Mouse (Mus musculus) ES-Bruce4 (cell line): Measurements from ENCODE around the gene Zscan25. TPM values are rescaled to one million over a fixed set of nuclear protein-coding genes. Genes with fewer than 3 reads are reported as not detected.
"Not testable (repeated sequence)": the region's sequence is repeated elsewhere in the genome, so short reads cannot be mapped to it uniquely, and the experiment has no call there.

Experiments
- H3K27ac ChIP-seq: 2 replicates; pipeline ENCODE4 v1.5.1; 2012; ENCODE audit warnings: low read length, inconsistent platforms; ENCODE audit not compliant: insufficient read depth
- H3K27me3 ChIP-seq: 2 replicates; pipeline ENCODE4 v1.6.1; 2012; ENCODE audit warnings: mild to moderate bottlenecking, low read length, inconsistent platforms; ENCODE audit not compliant: control insufficient read depth, poor library complexity, insufficient read depth, severe bottlenecking
- H3K36me3 ChIP-seq: 2 replicates; pipeline ENCODE4 v1.6.1; 2012; ENCODE audit warnings: inconsistent platforms, mild to moderate bottlenecking, low read length, moderate library complexity; ENCODE audit not compliant: control insufficient read depth, poor library complexity, insufficient read depth, severe bottlenecking
- H3K4me1 ChIP-seq: one replicate; pipeline ENCODE4 v1.8.1; 2011; ENCODE audit warnings: low read length; ENCODE audit not compliant: control insufficient read depth, insufficient read depth
- H3K4me3 ChIP-seq: 2 replicates; pipeline ENCODE4 v1.5.1; 2011; ENCODE audit warnings: low read depth, mild to moderate bottlenecking, low read length
- H3K9ac ChIP-seq: 2 replicates; pipeline ENCODE4 v1.6.1; 2012; ENCODE audit warnings: low read depth, mild to moderate bottlenecking, inconsistent platforms; ENCODE audit not compliant: poor library complexity, severe bottlenecking
- H3K9me3 ChIP-seq: replicated peaks from 2 replicates; pipeline ENCODE4 v1.6.1; 2012; ENCODE audit warnings: mild to moderate bottlenecking, low read length, inconsistent platforms; ENCODE audit not compliant: control insufficient read depth, poor library complexity, insufficient read depth, severe bottlenecking
- CTCF ChIP-seq: IDR thresholded peaks from one replicate; pipeline ENCODE4 v1.8.1; 2011; ENCODE audit warnings: low read depth, low read length
- EP300 ChIP-seq: IDR thresholded peaks from 2 replicates; pipeline ENCODE4 v1.6.1; 2011; ENCODE audit warnings: low read depth, low read length; ENCODE audit not compliant: insufficient read depth
- POLR2A ChIP-seq: IDR thresholded peaks from one replicate; pipeline ENCODE4 v1.8.1; 2011; ENCODE audit warnings: low read length; ENCODE audit not compliant: insufficient read depth
- polyA plus RNA-seq: library from polyadenylated mRNA; stranded (reverse); fragments of >200 nt; gene quantifications from 2 replicates; pipeline ENCODE4 v1.2.4, GENCODE M21; 2011; ENCODE audit warnings: low read depth; ENCODE audit not compliant: missing spikeins, insufficient read depth, insufficient read length

Zscan25 gene
- polyA plus RNA-seq, 1 experiment, result 7.7 TPM

DNA sequence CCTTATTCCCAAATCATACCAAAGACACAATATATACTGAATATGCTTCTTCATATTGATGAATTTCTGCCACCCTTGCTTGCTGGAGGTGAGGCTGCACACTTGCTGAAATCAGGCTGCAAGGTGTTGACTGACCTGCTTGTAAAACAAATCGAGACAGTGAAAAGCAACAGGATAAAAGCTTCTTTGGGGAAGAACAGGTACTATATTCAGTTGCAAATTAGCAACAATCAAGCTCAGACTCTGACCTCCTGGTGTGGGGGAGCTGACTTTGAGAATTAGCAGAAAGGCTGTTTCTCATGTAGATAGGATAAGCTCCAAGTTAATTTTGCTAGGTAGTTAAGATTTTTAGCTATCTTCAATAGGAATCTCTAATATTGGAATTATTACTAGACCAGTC is 22.1 kb downstream of the Zscan25 start:
- H3K36me3 ChIP-seq, result no peaks in the 10 kb centered on the region; the same call in 1 of the 2 replicates
- TF ChIP-seq POLR2A, result no peak
- TF ChIP-seq EP300, result no peak
- TF ChIP-seq CTCF, result no peak
- peaks cover 2% of the 10 kb centered on the region for H3K4me1 ChIP-seq
- no peak overlapping the region for H3K4me3 ChIP-seq
- H3K27me3 ChIP-seq, result no peaks in the 10 kb centered on the region
- no peak overlapping the region for H3K9ac ChIP-seq
- H3K27ac ChIP-seq, result peak overlapping the region; percentile 48; the same call in 1 of the 2 replicates
- H3K9me3 ChIP-seq, result peaks cover 47% of the 10 kb centered on the region

DNA sequence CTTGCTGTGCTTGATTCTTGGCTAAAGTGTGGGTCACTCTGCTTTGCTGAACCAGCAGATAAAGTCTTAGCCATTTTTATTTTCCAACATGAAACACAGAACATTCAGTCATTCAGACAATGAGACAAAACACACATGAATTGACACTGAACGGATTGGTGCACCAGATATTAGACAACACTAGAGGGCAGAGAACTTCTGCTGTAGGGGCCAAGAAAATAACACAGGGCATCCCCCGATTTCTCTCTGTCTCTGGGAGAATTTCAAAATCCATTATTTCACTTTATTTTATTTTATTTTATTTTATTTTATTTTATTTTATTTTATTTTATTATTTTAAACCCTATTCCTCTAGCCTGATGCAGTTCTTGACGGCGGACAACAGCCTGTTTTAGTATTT is 26.7 kb downstream of the Zscan25 start:
- not testable (repeated sequence) for H3K36me3 ChIP-seq, H3K4me3 ChIP-seq, H3K4me1 ChIP-seq, H3K27me3 ChIP-seq, H3K27ac ChIP-seq, H3K9ac ChIP-seq
- H3K9me3 ChIP-seq, result peaks cover 26% of the 10 kb centered on the region

DNA sequence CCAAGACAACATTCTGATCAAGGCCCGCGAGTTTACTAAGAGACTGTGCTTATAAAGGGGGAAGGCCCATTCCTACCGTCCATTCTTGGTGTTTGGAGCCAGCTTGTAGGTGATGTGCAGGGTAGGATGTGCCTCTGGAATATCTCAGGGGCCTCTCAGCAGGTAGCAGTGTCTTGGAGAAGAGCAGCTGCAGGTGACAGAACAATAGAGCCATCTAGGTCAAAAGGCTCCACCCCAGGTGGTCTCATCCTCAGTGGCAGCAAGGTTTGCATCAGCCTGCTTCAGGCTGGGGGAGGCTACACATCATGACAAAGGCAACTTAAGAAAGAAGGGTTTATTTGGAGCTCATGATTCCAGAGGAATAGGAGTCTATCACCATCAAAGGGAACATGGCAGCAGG is 27.5 kb downstream of the Zscan25 start:
- H3K27me3 ChIP-seq, H3K4me3 ChIP-seq, H3K9ac ChIP-seq, H3K4me1 ChIP-seq, H3K36me3 ChIP-seq, H3K27ac ChIP-seq: not testable (repeated sequence)
- 0 out of 2 replicates have a peak, but pooled peaks have one; percentile 4 for TF ChIP-seq EP300
- peaks cover 19% of the 10 kb centered on the region for H3K9me3 ChIP-seq

DNA sequence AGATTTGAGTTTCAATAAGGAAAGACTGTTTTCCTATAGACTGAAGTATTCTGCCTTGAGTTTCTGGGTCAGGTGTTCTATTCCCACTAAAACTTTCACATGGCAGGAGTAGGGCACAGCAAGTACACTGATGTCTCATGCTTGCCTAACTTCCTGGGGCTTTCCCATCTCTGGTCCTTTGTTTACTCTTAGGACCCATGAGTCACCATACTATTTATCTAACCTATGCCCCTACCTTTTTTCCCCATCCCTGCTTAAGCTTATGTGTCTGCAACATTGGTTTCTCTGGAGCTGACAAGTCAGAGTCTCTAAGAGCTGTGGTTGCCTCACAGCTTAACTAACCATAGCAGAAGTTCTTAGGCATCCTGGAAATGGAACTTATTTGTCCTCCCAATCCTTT is 33.5 kb downstream of the Zscan25 start:
- H3K36me3 ChIP-seq, result no peaks in the 10 kb centered on the region
- H3K27me3 ChIP-seq, result no peaks in the 10 kb centered on the region; the same call in 1 of the 2 replicates
- H3K4me3 ChIP-seq, result no peak overlapping the region
- no peak overlapping the region for H3K27ac ChIP-seq
- no peaks in the 10 kb centered on the region for H3K9me3 ChIP-seq
- no peak overlapping the region for H3K9ac ChIP-seq
- TF ChIP-seq CTCF, result no peak
- TF ChIP-seq POLR2A, result no peak
- no peak for TF ChIP-seq EP300
- no peaks in the 10 kb centered on the region for H3K4me1 ChIP-seq

DNA sequence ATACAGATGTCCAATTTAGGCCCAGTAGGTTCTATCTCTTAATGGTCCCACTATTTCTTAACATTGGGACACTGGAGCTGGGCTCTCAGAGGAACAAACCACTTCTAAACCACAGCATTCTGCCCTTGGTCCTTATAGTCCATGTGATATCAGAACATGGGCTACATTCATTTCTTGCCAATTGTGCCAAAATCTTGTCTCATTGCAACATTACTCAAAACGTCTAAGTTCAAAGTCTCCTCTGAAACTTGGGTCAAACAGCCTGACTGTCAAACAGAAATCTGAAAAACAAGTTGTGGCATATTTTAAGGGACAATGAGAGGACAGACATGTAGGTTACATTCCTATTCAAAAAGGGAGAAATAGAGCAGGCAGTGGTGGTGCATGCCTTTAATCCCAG is 36.8 kb downstream of the Zscan25 start:
- no peaks in the 10 kb centered on the region for H3K36me3 ChIP-seq
- no peaks in the 10 kb centered on the region for H3K4me1 ChIP-seq
- TF ChIP-seq EP300 (no peak), POLR2A (no peak)
- no peak overlapping the region for H3K9ac ChIP-seq
- H3K9me3 ChIP-seq, result no peaks in the 10 kb centered on the region
- H3K27me3 ChIP-seq, result no peaks in the 10 kb centered on the region; the same call in 1 of the 2 replicates
- H3K4me3 ChIP-seq, result no peak overlapping the region
- no peak overlapping the region for H3K27ac ChIP-seq

DNA sequence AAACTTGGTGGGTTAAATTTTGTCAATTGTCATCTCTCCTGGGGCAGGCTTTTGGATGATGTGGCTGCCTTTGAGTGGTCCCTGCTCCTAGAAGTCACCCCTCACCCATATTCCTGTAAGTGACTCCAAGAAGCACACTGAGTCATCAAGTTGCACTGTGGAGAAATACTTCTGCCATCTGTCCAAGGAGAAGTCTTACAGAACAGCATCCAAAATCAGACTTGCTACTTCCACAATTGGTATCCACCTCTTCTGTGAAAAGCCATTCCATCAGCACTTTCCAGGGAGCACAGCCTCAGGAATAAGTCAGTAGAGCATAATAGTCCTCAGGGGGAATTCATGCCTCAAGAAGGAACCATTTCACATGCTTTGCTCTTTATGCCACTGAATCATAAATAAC is 58.5 kb downstream of the Zscan25 start:
- not testable (repeated sequence) for H3K4me1 ChIP-seq, H3K36me3 ChIP-seq, H3K27me3 ChIP-seq, H3K27ac ChIP-seq, H3K9ac ChIP-seq, H3K4me3 ChIP-seq, H3K9me3 ChIP-seq

Other genes with a start within 250 kb of the Zscan25 start
- gene Gm4871, start 247.7 kb upstream of the Zscan25 start, polyA plus RNA-seq, result not detected in 2 replicates
- gene 1700018F24Rik, start 237.5 kb upstream of the Zscan25 start, polyA plus RNA-seq, result not detected in 2 replicates
- 110 and 123 TPM in 2 replicates for gene Arpc1a, start 196.7 kb upstream of the Zscan25 start, polyA plus RNA-seq
- not detected in 2 replicates for gene Kpna7, start 196.5 kb upstream of the Zscan25 start, polyA plus RNA-seq
- gene Arpc1b, start 166.3 kb upstream of the Zscan25 start, polyA plus RNA-seq, result 92.3 and 108 TPM in 2 replicates
- gene Pdap1, start 140.3 kb upstream of the Zscan25 start, polyA plus RNA-seq, result 229 and 237 TPM in 2 replicates
- 104 and 112 TPM in 2 replicates for gene Bud31, start 140.1 kb upstream of the Zscan25 start, polyA plus RNA-seq
- 14.1 and 17.1 TPM in 2 replicates for gene Ptcd1, start 113.4 kb upstream of the Zscan25 start, polyA plus RNA-seq
- 47.9 and 49.6 TPM in 2 replicates for gene Cpsf4, start 113.3 kb upstream of the Zscan25 start, polyA plus RNA-seq
- gene Atp5j2, start 88.4 kb upstream of the Zscan25 start, polyA plus RNA-seq, result 300 and 316 TPM in 2 replicates
- gene Zkscan14, start 78.6 kb upstream of the Zscan25 start, polyA plus RNA-seq, result 3.9 and 6.0 TPM in 2 replicates
- gene Zkscan5, start 75.9 kb upstream of the Zscan25 start, polyA plus RNA-seq, result 20.3 and 20.4 TPM in 2 replicates
- gene Zfp655, start 48.8 kb upstream of the Zscan25 start, polyA plus RNA-seq, result 72.0 and 79.3 TPM in 2 replicates
- not detected in 2 replicates for gene Cyp3a57, start 64.8 kb downstream of the Zscan25 start, polyA plus RNA-seq
- gene Cyp3a16, start 189.2 kb downstream of the Zscan25 start, polyA plus RNA-seq, result not detected in 2 replicates